Mouse (Mus musculus): ENCODE results near the gene Lig4. TPM values are rescaled to one million over a fixed set of nuclear protein-coding genes. Genes with fewer than 3 reads are reported as not detected.

Lig4 gene
- polyA plus RNA-seq, 1 experiment, result 2.0 TPM

DNA sequence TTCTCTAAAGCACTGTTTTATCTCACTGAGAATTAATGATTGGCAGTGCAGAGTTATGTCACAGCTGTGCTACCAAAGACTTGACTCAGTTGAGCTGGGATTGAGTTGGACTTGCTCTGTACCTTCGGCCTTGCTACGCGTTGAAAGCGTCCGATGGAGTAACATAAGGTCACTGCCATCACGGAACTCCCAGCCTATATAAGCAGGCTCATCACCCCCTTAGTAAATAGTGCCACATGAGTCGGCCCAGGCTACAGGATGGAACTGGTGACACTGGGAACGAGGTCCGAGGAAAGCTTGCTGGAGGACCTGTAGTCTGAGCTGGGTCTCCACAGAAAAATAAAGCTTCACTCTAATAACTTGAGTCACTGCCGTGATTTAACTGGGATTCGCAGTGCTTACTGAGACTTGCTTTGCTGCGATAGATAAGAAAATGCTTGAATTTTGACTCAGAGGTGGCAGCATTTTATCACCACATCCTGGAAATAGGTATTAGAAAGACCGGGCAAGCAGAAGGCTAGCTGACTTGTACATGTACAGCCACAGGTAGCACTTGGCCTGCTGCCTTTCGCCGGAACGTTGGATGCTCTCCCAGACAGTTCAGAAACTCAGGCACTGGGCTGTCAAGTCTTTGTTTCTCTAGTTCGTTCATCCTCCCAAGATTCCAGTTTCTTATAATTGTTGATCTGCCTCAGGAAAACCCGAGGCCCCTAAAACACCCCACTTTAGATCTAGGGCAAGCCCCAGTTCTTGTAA lies 1.2 kb upstream of the Lig4 start:
- H3K36me3 ChIP-seq (ENCODE audit: control insufficient read depth, insufficient read depth), result peaks cover 5% of the 10 kb centered on the region
- H3K4me2 ChIP-seq (ENCODE audit: low read depth), result peak overlapping the region; percentile 95
- H3ac ChIP-seq (ENCODE audit: control insufficient read depth, insufficient read length), result peak overlapping the region; percentile 84
- H3K27me3 ChIP-seq (ENCODE audit: control insufficient read depth, insufficient read depth, insufficient read length), result no peaks in the 10 kb centered on the region
- H3K4me3 ChIP-seq, result peak overlapping the region; percentile 56
- peaks cover 60% of the 10 kb centered on the region for H3K79me2 ChIP-seq (ENCODE audit: control insufficient read depth, insufficient read depth)
- no peak for TF ChIP-seq POLR2AphosphoS2 (IDR thresholded peaks at IDR 0.05; ENCODE audit: insufficient read length, low read depth)
- no peak for TF ChIP-seq TCF3 (IDR thresholded peaks at IDR 0.05; ENCODE audit: insufficient read length, low read depth)
- TF ChIP-seq MYOG (IDR thresholded peaks at IDR 0.05; ENCODE audit: control insufficient read depth in 1 of 3, insufficient read depth in 1 of 3, insufficient read length in 2 of 3, low read depth in 2 of 3), result no peak
- TF ChIP-seq TCF12 (IDR thresholded peaks at IDR 0.05; ENCODE audit: insufficient read depth, poor library complexity, severe bottlenecking), result no peak
- no peak for TF ChIP-seq REST (IDR thresholded peaks at IDR 0.05; ENCODE audit: insufficient read depth, insufficient read length)
- no peak for TF ChIP-seq MYOD1 (IDR thresholded peaks at IDR 0.05; ENCODE audit: control insufficient read depth in 1 of 3, insufficient read length in 2 of 3, low read depth in 2 of 3)
- no peak for TF ChIP-seq E2F4 (IDR thresholded peaks at IDR 0.05; ENCODE audit: insufficient read depth)
- TF ChIP-seq USF1 (IDR thresholded peaks at IDR 0.05; ENCODE audit: low read depth), result no peak
- no peak for TF ChIP-seq POLR2A (IDR thresholded peaks at IDR 0.05; ENCODE audit: insufficient read length, low read depth)

DNA sequence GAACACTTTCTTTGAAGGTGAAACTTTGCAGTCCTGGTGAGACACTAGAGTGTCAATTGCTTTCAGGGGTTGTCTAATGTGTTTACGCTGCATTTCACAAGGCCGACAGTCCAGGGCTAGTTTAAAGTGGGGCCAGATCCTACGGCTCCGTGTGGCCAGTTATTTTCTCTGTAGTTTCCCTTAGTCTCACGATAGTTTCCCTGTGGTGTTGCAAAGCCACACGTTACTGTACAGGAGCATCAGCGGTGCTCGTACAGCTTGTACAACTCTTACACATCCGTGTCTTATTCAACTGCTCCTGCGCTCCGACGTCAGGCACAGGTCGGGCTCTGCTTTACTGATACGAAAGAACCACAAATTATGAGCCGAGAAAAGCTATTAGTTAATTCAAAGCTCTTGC lies 470 bp downstream of the Lig4 start:
- Histone ChIP-seq H3K27me3 (ENCODE audit: control insufficient read depth, insufficient read depth, insufficient read length) (no peaks in the 10 kb centered on the region), H3K4me3 (peak overlapping the region; percentile 56), H3ac (ENCODE audit: control insufficient read depth, insufficient read length) (peak overlapping the region; percentile 84), H3K79me2 (ENCODE audit: control insufficient read depth, insufficient read depth) (peaks cover 47% of the 10 kb centered on the region), H3K4me2 (ENCODE audit: low read depth) (peak overlapping the region; percentile 78), H3K36me3 (ENCODE audit: control insufficient read depth, insufficient read depth) (peaks cover 13% of the 10 kb centered on the region)
- no peak for TF ChIP-seq POLR2AphosphoS2 (IDR thresholded peaks at IDR 0.05; ENCODE audit: insufficient read length, low read depth)
- no peak for TF ChIP-seq MYOD1 (IDR thresholded peaks at IDR 0.05; ENCODE audit: control insufficient read depth in 1 of 3, insufficient read length in 2 of 3, low read depth in 2 of 3)
- TF ChIP-seq USF1 (IDR thresholded peaks at IDR 0.05; ENCODE audit: low read depth), result no peak
- TF ChIP-seq E2F4 (IDR thresholded peaks at IDR 0.05; ENCODE audit: insufficient read depth), result no peak
- TF ChIP-seq POLR2A (IDR thresholded peaks at IDR 0.05; ENCODE audit: insufficient read length, low read depth), result peak; percentile 29

DNA sequence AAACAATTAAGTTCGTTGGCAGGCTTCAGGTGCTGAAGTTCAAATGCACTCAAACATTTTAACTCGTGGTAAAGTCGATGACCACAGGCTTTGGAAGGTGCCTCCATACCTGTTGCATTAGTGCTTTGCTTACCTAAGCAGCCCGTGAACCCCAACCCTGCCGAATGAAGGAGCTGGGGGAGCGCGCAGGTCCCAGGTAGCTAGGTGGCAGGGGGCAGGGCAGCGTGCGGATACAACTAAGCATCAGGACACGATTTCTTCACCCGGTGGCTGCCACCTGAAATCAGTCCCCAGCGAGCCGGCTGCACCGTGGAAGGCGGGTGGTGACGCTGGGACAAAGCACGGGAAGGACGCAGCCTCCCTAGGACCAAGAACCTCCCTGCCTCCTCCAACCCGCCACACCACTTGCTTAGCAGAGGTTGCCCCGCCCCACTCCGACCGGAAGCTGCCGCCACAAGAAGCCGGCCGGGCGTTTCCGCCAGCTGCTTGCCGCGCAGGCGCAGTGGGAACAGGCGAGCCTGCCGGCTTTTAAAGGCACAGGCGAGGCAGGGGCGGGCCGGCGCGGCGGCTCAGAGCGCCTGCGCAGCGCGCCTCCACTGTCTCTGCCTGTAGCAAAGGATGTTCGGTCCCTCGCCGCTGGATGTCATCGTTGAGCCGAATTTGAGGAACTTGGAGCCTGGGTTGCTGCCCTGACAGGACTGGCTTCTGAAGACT lies 1.4 kb downstream of the Lig4 start:
- Histone ChIP-seq H3K36me3 (ENCODE audit: control insufficient read depth, insufficient read depth) (peaks cover 23% of the 10 kb centered on the region), H3K4me3 (peak overlapping the region; percentile 56), H3ac (ENCODE audit: control insufficient read depth, insufficient read length) (peak overlapping the region; percentile 9), H3K4me2 (ENCODE audit: low read depth) (peak overlapping the region; percentile 68), H3K27me3 (ENCODE audit: control insufficient read depth, insufficient read depth, insufficient read length) (no peaks in the 10 kb centered on the region), H3K79me2 (ENCODE audit: control insufficient read depth, insufficient read depth) (peaks cover 37% of the 10 kb centered on the region)
- no peak for TF ChIP-seq REST (IDR thresholded peaks at IDR 0.05; ENCODE audit: insufficient read depth, insufficient read length)
- peak; percentile 96 for TF ChIP-seq POLR2A (IDR thresholded peaks at IDR 0.05; ENCODE audit: insufficient read length, low read depth)
- TF ChIP-seq TCF3 (IDR thresholded peaks at IDR 0.05; ENCODE audit: insufficient read length, low read depth), result no peak
- no peak for TF ChIP-seq TCF12 (IDR thresholded peaks at IDR 0.05; ENCODE audit: insufficient read depth, poor library complexity, severe bottlenecking)
- peak in 1 of 3 experiments; percentile 30 for TF ChIP-seq MYOD1 (IDR thresholded peaks at IDR 0.05; ENCODE audit: control insufficient read depth in 1 of 3, insufficient read length in 2 of 3, low read depth in 2 of 3)
- peak in 2 of 3 experiments; percentile 33 to 64 for TF ChIP-seq MYOG (IDR thresholded peaks at IDR 0.05; ENCODE audit: control insufficient read depth in 1 of 3, insufficient read depth in 1 of 3, insufficient read length in 2 of 3, low read depth in 2 of 3)
- TF ChIP-seq MAX (IDR thresholded peaks at IDR 0.05; ENCODE audit: low read depth), result no peak
- TF ChIP-seq USF1 (IDR thresholded peaks at IDR 0.05; ENCODE audit: low read depth), result no peak
- peak; percentile 92 for TF ChIP-seq POLR2AphosphoS2 (IDR thresholded peaks at IDR 0.05; ENCODE audit: insufficient read length, low read depth)
- TF ChIP-seq SRF (IDR thresholded peaks at IDR 0.05; ENCODE audit: control insufficient read depth, insufficient read length, low read depth), result peak; percentile 44
- TF ChIP-seq CEBPB (IDR thresholded peaks at IDR 0.05; ENCODE audit: insufficient read depth, poor library complexity, severe bottlenecking), result no peak
- TF ChIP-seq E2F4 (IDR thresholded peaks at IDR 0.05; ENCODE audit: insufficient read depth), result no peak

DNA sequence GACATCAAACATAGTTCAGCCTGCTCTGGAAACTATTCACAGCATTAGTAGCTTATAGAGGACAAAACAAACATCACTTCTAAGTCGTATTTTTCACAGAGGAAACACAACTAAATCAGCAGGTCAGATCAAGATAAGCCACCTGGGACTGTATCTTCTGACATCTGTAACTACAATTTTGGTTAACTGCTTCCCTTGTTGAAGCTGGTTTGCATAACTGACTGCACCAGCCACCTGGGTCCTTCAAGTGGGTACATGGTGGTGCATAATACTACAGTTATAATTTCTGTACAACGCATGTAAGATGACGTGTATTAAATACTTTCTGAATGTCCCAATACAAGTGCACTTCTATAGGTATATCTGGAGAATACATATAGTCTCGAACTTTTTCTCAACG lies 2.2 kb downstream of the Lig4 start:
- peak overlapping the region; percentile 56 for H3K4me3 ChIP-seq
- TF ChIP-seq TCF12 (IDR thresholded peaks at IDR 0.05; ENCODE audit: insufficient read depth, poor library complexity, severe bottlenecking) (no peak), USF1 (IDR thresholded peaks at IDR 0.05; ENCODE audit: low read depth) (no peak), POLR2AphosphoS2 (IDR thresholded peaks at IDR 0.05; ENCODE audit: insufficient read length, low read depth) (no peak), REST (IDR thresholded peaks at IDR 0.05; ENCODE audit: insufficient read depth, insufficient read length) (no peak)
- H3K4me2 ChIP-seq (ENCODE audit: low read depth), result peak overlapping the region; percentile 68
- H3K36me3 ChIP-seq (ENCODE audit: control insufficient read depth, insufficient read depth), result peaks cover 28% of the 10 kb centered on the region
- H3K27me3 ChIP-seq (ENCODE audit: control insufficient read depth, insufficient read depth, insufficient read length), result no peaks in the 10 kb centered on the region
- H3K79me2 ChIP-seq (ENCODE audit: control insufficient read depth, insufficient read depth), result peaks cover 29% of the 10 kb centered on the region
- peak overlapping the region; percentile 9 for H3ac ChIP-seq (ENCODE audit: control insufficient read depth, insufficient read length)

DNA sequence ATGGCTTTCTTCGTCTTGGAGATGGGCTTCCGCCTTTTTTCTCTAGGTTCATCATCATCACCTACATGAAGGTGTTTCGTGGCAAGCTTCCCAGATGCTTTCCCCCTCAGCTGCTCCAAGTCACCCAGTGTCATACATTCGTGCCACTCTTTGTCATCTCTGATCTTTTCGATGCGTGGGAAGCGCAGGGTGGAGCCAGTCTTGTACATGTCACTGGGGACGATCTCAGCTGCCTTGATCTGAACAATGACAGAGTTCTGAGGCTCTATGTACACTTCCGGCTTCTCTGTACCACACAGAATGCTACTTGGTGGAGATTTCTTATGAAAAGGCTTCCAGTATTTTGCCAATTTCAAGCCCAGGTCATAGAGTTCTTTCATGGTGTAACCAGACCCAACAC lies 5.6 kb downstream of the Lig4 start:
- Histone ChIP-seq H3K79me2 (ENCODE audit: control insufficient read depth, insufficient read depth) (peaks cover 6% of the 10 kb centered on the region), H3K27me3 (ENCODE audit: control insufficient read depth, insufficient read depth, insufficient read length) (no peaks in the 10 kb centered on the region), H3ac (ENCODE audit: control insufficient read depth, insufficient read length) (no peak overlapping the region), H3K4me3 (no peak overlapping the region), H3K4me2 (ENCODE audit: low read depth) (no peak overlapping the region), H3K36me3 (ENCODE audit: control insufficient read depth, insufficient read depth) (peaks cover 32% of the 10 kb centered on the region)
- no peak for TF ChIP-seq USF1 (IDR thresholded peaks at IDR 0.05; ENCODE audit: low read depth)
- TF ChIP-seq REST (IDR thresholded peaks at IDR 0.05; ENCODE audit: insufficient read depth, insufficient read length), result no peak
